Mouse (Mus musculus): ENCODE measurements at regions not wholly inside any gene's neighbourhood (a gene's known extent, or its start where the extent isn't known, plus 50 kb on each side); places are given as distances from the start of the nearest gene placed in this dataset.

GRCm38 (mm10) chr14:58816540-58816876 lies 326.2 kb downstream of the 1700129C05Rik start:
- TF ChIP-seq CTCF (IDR thresholded peaks at IDR 0.05; ENCODE audit: low read depth) (no peak), EP300 (IDR thresholded peaks at IDR 0.05; ENCODE audit: low read depth) (no peak)
